Mouse (Mus musculus): ENCODE results near the gene Parm1.

Gene Parm1

GRCm38 (mm10) chr5:91655263-91655662 lies 137.8 kb downstream of the Parm1 start:
- no peak for DNase-seq

GRCm38 (mm10) chr5:91662715-91663114 lies 145.3 kb downstream of the Parm1 start:
- DNase-seq, result no peak

GRCm38 (mm10) chr5:91667127-91667526 lies 149.7 kb downstream of the Parm1 start:
- no peak for DNase-seq

- no peak for DNase-seq
These were observed 151.8 kb downstream of the Parm1 start for GRCm38 (mm10) chr5:91669235-91669634.

All from kidney, postnatal 10 days (tissue).